Mouse (Mus musculus): ENCODE measurements around the gene Neurl1b.

GRCm38 (mm10) chr17:26382176-26382575 is 32.5 kb upstream of the Neurl1b start:
- TF ChIP-seq ZNF384 (IDR thresholded peaks at IDR 0.05; ENCODE audit: low read depth, low read length) (no peak), HCFC1 (IDR thresholded peaks at IDR 0.05; ENCODE audit: borderline replicate concordance, insufficient read depth, low read length) (no peak), ZC3H11A (IDR thresholded peaks at IDR 0.05; ENCODE audit: borderline replicate concordance, low read depth, low read length) (no peak)

Measured in ES-E14 (cell line).